Mouse (Mus musculus): ENCODE data around the gene Cadps2.

The Cadps2 gene

DNA sequence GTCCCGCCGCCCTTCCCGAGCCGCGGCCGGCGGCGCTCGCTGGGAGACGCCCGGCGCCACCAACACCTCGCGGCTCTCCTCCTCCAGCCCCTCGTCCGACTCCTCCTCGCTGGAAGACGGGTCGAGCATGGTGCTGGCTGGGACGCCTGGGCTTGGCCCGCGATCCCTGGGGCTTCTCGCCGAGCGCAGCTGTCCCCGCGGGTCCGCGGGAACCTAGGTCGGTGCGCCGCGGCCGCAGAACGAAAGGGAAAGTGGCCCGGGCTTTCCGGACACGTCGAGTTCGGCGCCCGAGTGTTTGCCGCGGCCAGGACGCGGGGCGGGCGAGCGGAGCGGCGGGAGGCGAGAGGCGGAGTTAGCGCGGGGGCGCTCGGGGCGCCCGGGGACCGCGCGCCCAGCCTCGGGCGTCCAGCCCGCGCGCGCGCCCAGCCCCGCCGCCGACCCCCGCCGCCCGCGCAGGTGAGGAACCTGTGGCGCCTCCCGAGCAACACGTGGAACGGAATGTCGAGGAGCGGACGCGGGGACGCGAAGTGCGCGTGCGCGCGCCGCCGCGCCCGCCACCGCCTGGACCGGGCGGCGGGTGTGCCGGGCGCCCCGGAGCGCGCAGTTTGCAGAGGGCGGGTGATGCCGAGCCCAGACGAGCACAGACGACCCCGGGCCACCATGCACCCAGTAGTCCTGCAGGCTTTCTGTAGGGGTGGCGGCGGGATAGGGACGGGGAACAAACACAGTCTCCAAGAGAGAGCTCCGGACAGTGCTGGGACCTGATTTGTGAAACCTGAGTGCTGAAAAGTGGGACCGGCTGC lies at the start of gene Cadps2:
Cadps2 (minus strand) TSS at position 413 of the 803 bp plus-strand sequence.
- ChIA-PET POLR2A (interaction anchor here in 1 of 4 experiments (1.3 to 1.7 kb wide), 2 partner anchors 9 to 34 kb away, joined by 3 to 4 read pairs; no protein-coding TSS in a partner anchor), CTCF (interaction anchor here in 2 of 4 experiments (0.5 to 0.6 kb wide), 2 partner anchors 428 to 510 kb away, joined by 3 to 7 read pairs; no protein-coding TSS in a partner anchor)

DNA sequence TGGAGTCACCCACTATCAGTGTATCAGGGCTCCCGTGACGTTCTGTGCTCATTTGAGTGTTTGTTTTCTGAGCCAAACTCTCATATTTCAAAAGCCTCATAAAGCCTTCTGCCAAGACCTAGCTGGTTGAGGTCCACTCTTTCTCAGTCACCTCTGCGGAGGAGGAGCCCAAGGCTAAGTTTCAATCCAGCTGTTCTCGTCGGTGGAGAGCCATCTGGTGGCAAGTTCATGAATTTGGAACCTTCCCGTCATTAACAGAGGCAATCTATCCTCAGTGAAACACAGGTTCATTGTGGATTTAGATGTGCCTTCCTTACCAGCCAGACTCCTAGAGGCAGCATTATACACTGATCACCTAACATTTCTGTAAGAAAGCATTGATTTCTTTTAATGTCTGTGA lies 47.2 kb upstream of the Cadps2 start:
- ChIA-PET CTCF (interaction anchor here in 1 of 4 experiments (1.6 kb wide), 1 partner anchor 128 kb away, joined by 5 read pairs; no protein-coding TSS in a partner anchor), POLR2A (no interaction called here)

DNA sequence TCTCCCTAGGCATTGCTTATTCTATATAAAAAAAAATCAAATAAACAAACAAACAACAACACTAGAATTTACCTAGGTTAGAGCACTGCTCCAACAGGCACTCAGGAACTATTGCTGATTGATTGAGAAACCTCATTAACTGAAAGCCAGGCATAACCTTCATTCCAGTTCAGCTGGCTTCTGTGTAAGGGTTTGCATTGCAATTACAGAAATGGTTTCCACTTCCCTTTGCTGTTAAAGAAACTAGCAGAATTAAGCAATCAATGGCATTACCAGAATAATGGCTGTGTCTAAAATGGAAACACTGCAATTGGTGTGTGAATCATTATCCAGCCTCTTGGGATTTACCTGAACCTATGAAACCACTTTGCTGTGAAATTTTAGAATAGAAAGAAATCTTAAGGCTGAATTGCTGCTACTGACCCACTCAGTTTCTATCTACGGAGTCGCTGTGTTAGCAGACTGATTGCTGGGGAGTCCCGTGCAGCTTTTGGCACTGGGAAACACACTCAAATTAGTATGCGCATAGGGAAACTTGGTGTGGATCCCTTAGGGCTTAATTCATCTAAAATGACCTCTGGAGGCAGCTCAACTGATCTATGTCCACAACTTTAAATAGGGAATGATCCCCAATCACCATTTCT lies 37.7 kb upstream of the Cadps2 start:
- ChIA-PET POLR2A (no interaction called here), CTCF (no interaction called here)

DNA sequence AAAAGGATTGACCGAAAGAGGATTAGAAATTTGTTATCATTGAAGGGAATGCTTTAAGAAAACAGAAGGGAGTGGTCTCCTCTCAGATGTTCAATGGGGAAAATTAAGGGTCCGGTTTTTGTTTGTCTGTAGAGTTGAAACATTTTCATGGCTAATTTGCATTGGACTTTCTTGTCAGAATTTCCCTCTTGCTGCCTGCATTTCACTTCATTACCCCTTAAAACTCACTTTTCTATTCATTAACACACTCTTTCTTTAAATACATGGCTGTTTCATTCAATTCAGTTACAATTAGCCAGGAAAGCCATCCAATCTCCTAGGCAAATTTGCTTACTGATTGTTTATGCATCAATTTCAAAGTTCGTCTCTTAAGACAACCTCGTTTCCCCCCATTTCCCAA lies 37.1 kb upstream of the Cadps2 start:
- POLR2A ChIA-PET: no interaction called here
- CTCF ChIA-PET: no interaction called here

DNA sequence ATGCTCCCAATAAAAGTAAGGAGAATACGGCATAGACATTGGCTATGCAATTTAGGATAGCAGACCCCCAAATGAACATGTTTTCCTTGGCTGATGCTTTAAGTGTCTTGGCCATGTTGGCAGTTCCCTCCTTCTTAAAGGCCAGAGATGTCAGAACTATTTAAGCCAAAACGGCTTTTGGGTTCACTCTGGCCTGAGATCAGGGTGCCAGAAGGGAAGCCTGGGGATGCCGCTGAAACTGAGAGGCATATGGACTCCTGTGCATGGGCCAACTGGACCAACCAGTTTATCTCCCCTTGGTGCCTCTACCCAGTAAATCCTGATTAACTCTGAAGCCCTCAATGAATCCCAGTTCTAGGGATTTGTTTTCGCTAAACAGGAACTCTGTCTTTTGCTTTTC lies 34.6 kb upstream of the Cadps2 start:
- CTCF ChIA-PET: no interaction called here

DNA sequence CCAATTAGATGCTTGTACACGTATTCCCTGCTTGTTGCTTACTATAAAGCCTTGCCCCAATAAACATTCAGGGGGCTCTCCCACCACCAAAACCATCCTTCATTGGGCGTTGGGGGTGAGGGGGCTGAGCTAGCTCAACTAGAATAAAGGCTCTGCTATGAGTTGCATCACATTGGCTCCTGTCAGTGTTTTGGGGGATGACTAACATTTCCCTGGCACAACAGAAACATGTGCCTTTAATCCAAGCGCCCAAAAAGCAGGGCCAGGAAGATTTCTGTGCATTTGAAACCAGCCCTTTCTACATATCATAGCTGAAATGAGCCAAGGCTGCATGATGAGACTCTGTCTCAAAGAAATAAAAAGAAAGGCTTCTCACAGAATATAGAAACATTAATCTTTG lies 34.0 kb upstream of the Cadps2 start:
- ChIA-PET POLR2A (no interaction called here), CTCF (no interaction called here)

More for the DNA sequence above, 34.6 kb upstream of the Cadps2 start:
- POLR2A ChIA-PET: no interaction called here

DNA sequence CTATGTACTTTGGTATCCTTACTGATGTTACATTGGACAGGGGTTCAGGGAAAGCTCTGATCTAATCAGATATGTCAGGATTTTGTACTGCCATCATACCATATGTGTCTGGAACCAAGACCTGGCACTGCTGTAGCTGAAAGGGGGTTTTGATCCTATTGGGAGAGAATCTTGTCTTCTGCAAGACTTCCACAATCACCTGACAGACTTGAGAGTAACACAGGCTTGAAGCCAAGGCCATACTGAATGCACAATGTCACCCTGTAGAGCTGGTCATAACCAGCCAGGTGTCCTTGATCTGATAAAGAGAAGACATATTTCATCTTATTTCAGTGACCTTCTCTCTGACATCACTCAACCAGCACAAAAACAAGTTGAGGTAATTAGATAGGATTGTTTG lies 30.8 kb upstream of the Cadps2 start:
- ChIA-PET CTCF (no interaction called here), POLR2A (no interaction called here)

DNA sequence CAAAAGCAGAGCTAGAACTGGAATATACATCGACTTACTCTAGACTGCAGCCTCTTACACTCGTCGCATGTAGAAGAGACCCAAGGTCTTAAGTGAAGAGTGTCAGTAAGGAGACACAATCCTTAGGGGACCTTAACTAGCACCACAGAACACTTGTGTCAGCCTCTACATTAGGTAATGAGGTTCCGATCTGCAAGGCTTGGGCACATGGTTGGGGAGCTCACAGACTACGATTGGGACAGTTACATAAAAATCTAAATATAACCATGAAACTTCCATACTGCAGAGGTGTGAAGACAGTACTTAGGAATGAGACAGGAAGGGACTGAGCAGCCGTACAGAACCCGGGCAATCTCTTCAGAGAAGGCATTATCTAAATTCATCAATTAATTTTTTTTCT lies 27.1 kb upstream of the Cadps2 start:
- CTCF ChIA-PET: no interaction called here
- POLR2A ChIA-PET: no interaction called here

DNA sequence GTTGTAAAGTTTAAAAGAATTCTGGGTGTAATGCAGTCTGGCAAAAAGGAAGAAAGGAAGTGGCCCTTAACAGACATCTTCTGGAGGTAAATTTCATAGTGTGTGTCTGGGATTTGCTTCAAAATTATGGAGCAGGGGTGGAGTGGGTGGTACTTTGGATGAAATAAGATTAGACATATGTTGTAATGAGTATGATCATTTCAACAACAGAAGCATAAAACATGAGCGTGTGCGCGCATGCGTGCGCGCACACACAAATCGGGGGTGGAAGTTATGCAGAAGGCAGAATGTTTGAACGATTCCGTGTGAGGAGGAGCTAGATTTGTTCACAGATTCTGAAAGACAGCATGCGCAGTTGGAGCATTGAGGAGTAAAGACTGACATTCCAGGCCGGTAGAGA lies 14.2 kb upstream of the Cadps2 start:
- POLR2A ChIA-PET: no interaction called here
- CTCF ChIA-PET: no interaction called here

DNA sequence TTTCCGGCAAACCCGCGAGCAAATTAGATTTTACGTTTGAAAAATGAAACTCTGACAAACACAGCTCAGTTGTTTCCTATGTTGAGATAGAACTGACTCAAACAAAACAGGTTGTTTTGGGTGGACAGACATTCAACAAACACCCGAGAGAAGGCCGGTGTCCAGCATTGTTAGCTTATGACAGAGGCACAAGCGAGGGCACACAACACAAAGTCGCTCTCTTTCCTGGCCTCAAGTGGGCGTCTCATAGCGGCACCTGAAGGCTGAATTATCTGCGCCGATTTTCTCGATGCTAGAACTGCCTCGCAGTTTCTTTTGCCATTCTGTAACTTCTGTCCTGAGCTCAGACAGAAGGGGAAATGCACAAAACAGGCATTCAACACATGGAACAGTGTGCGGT lies 780 bp upstream of the Cadps2 start:
- CTCF ChIA-PET: interaction anchor here in 2 of 4 experiments (0.5 to 1.0 kb wide), 3 partner anchors 82 to 510 kb away, joined by 3 to 7 read pairs (median 3); no protein-coding TSS in a partner anchor

DNA sequence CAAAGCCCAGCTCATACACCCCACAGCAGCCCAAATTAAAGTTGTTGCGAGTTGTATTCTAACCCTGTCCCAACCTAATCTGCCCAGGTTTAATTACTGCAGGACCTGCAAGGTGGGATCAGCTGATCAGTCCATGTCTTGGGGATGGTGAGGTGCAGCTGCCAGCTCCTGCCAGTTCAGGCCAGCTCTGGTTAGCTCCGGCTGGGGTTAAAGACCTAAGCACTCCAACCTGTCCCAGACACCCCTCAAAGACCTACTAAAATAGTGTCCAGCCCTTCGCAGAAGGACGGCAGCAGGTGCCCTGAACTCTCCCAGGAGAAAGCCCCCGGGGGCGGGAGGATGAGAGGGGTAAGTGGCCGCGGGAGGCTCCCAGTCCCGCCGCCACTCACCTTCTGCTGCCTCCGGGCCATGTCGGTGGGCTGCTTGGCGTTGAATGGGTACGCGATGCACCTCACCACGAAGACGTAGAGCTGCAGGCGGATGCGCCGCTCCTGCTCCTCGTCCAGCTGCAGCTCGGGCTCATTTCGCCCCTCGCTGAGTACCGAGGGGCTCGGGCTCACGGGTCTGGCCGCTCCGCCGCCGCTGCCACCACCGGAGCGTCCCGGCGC lies 716 bp downstream of the Cadps2 start:
- ChIA-PET CTCF (no interaction called here), POLR2A (interaction anchor here in 1 of 4 experiments (0.6 to 1.7 kb wide), 3 partner anchors 9 to 1119 kb away, joined by 3 to 4 read pairs (median 3); no protein-coding TSS in a partner anchor)

More for the DNA sequence above, 780 bp upstream of the Cadps2 start:
- POLR2A ChIA-PET: no interaction called here

DNA sequence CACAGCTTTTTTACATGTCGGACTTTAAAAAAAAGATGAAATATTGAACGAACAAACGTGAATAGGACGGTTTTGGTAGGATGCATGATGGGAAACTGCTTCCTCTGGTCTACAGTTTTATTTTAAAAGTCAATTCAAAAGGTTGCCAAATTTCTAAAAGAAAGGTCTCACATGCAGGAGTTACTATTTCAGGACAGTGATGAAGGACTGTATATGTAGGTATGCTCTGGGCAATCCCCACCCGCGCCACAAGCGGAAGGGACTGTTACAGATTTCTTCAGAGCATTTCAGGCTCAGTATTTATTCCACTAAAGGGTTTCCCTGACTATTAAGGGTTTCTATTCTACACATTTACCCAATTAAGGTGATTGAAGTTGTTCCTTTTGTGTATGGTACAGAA lies 1.6 kb downstream of the Cadps2 start:
- POLR2A ChIA-PET: interaction anchor here in 1 of 4 experiments (0.6 to 1.7 kb wide), 3 partner anchors 8 to 1120 kb away, joined by 3 to 4 read pairs (median 3); no protein-coding TSS in a partner anchor
- CTCF ChIA-PET: no interaction called here

DNA sequence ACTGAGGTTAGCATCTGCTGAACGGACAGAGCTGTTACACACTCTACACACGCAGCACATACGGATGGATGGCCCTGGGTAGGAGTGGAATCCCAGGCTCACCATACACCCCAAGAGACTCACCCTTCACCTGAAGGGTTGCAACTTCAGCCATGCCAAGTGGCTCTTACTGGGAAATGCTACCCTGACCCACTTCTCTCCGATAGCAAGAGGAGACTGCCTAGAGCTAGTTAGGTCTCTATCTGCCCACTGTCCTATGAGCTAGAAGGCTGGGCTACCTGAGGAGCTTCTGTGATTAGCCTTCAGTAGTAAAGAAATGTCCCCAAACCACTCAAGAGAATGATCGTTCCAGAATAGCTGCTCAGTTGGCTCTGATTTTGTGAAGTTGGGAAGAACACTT lies 2.1 kb downstream of the Cadps2 start:
- CTCF ChIA-PET: no interaction called here
- POLR2A ChIA-PET: no interaction called here

DNA sequence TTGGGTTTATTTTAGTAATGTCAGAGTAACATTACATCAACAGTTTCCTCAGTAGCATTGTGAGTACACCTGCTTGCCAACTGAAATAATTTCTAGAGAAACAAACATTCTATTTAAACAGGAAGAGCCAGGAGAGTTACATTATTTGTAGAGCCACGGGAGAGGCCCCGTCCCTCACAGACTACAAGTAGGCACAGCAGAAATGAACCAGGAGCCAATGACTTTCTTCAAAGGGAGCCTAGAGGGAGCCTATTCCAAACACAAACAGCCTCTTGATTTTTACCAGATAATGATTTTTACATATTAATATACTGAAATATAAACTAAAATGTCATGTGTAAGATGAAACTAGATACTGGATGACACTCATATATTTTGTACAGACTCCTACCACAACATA lies 2.5 kb downstream of the Cadps2 start:
- POLR2A ChIA-PET: no interaction called here

DNA sequence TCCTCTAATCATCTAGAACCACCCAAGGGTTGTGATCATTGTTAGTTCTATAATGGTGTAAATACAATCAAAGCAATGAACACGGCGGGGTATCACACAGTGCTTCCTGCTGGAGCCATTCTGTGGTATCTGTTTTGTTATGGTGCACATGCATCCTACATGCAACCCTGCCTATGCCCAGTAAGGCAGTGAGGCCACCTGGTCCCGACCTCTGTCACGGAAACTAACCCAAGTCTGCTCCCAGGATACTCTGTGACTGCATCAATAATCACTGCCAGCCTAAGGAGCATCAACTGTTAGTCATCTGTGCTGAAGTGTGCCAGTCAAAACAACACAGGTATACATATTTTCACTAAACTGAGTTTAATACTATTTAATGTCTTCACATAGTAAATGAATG lies 3.7 kb downstream of the Cadps2 start:
- ChIA-PET CTCF (no interaction called here), POLR2A (no interaction called here)

More for the DNA sequence above, 2.5 kb downstream of the Cadps2 start:
- CTCF ChIA-PET: no interaction called here

DNA sequence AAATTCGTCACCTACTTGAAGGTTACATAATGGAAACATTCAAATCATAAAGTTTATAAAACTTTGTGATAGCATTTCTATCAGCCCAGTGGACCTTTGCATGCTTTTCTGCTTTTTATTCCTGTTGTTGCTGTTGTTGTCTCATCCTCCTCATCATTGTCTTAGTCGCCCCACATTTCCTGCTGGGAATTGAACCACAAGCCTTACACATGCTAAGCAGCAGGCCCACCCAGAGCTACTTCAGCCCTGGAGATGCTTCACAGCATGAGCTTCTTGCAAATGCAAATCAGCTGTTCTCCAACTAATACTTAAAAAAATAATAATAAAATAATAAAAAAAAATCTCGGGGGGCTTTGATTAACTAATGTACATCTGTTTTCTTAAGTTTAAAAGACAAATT lies 8.5 kb downstream of the Cadps2 start:
- ChIA-PET CTCF (no interaction called here), POLR2A (interaction anchor here in 1 of 4 experiments (0.6 to 1.6 kb wide), 2 partner anchors 8 to 142 kb away, joined by 3 to 4 read pairs; no protein-coding TSS in a partner anchor)

DNA sequence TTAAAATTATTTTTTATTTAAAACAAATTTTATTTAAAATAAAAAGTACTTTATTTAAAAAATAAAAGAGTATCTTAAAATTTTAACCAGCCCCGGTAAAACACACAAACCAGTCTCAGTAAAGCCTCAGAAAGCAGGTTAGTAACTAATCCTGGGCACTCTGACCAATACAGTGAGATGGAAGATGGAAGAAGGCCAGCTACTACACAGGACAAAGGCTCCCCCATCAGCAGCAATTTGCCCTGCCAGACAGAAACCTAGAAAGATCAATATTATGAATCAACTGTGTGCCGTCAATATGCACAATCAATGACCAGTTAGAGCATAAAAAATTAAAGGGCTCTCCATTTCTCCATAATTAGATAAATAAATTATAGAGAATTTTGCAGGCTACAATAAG lies 9.9 kb downstream of the Cadps2 start:
- ChIA-PET CTCF (no interaction called here), POLR2A (interaction anchor here in 1 of 4 experiments (1.6 kb wide), 1 partner anchor 9 kb away, joined by 4 read pairs; no protein-coding TSS in a partner anchor)

DNA sequence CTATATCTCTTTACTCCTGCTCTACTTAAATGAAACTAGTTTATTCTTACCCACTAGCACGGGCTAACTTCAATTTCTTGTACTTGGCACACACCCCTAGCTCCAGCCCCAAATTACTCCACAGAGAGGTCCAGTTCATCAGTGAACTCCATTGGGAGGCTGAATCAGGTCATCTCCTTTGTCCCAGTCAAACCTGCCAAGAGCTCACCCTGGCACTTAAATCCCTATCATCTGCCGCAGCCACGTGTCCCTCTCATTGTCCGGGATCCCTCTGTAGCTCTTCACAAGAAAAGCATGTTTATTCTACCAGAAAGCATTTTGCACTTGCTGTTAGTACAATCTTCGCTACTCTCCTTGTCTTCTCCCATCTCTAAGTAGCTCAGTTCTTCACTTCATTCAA lies 17.4 kb downstream of the Cadps2 start:
- ChIA-PET POLR2A (no interaction called here), CTCF (no interaction called here)

DNA sequence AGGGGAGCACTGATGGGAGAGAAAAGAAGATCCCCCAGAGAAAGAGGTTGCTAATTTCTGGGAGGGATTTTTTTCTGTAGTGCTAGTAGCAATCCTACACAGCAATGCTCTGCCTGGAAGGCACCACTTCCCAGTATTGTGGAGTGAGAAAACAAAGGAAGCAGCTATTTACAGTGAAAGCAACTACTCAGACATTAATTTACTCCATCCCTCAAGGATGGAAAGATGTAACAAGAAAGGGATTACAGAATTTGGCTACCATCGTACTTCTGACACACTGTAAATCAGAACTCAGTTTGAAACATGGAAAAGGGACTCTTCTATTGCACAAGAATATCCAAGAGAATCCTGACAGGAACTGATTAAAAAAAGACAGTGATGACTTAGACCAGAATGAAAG lies 29.1 kb downstream of the Cadps2 start:
- ChIA-PET POLR2A (no interaction called here), CTCF (no interaction called here)

DNA sequence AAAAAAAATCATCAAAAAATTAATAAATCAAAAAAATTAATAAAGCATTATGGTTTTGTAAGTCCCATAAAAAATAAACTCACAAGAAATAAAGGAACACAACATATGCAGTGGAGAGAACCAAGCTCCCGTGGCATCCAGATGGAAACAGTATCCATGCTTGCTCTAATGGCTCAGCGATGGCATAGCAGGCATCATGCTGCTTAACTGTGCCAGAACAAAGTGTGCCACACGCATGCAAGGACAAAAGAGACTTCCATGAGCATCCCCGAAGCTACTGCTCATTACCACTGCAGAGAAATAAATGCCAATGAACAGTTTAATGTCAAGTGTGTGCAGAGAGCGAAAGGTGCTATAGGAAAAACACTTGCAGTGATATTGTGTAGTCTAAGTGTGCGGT lies 29.9 kb downstream of the Cadps2 start:
- CTCF ChIA-PET: no interaction called here
- POLR2A ChIA-PET: no interaction called here

All from embryonic stem cell, embryonic (primary cell).